Mouse (Mus musculus) ovary, adult 2 months (tissue): ENCODE measurements around the gene Olfr1022. TPM values are rescaled to one million over a fixed set of nuclear protein-coding genes. Genes with fewer than 3 reads are reported as not detected.

Experiments
- polyA plus RNA-seq: library from polyadenylated mRNA; depleted of rRNA; stranded (reverse); fragments of >200 nt; gene quantifications from 2 replicates; pipeline ENCODE4 v1.2.3, GENCODE M21; 2012; rRNA removed

Olfr1022 gene
- polyA plus RNA-seq, result not detected in 2 replicates

DNA sequence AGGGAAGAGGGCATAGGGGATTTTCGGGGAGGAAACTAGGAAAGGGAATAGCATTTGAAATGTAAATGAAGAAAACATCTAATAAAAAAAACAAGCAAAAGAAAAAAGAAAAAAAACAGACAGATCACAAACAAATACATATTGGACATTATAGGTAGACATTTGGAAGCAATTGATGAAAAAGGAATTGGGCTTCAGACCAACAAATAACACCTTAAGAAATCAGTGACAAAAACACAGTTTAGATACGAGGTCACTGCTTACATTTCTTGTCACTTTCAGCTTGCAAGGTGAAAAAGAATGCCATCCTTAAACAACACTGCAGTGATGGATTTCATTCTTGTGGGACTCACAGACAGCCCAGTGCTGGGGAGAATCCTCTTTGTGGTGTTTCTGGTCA lies at the start of gene Olfr1022:
Gene Olfr1022, plus strand, starts transcription at position 301 of the 400 bp plus-strand sequence.

DNA sequence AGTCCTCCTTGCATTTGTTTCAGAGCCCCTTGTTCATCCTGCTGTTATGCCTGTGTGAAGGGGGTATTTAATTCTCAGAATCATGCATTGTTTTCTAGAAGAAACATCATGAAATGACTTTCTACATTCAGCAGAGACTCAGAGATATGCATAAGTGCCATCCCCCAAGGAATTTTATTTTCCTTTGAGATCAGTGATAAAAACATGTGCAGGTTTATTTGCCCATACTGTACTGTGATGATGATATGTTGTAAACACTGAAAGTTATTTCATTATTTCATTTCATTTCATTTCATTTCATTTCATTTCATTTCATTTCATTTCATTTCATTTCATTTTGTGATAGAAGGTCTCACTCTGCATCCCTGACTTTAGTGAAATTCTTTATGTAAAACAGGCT lies 23.0 kb upstream of the Olfr1022 start, which contains the start of gene Olfr1019:
Gene Olfr1019, minus strand, starts transcription at position 101 of the 400 bp plus-strand sequence.

DNA sequence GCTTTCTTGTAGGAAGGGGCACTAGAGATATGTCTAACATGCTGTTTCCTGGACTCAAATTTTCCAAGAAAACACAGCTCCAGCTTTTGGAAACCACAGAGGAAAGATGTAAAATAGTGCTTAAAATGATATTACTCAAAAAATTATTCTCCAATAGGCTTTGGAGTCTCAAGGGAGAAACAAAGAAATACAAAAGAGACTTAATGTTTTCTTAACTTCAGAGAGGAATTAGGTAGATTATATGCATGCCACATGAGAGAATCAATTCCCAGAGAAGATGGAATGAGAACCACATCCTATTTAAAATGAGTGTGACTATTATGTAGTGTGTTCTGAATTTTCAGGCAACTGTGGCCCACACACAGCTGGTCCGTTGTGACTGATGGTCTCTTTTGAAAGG lies 21.7 kb upstream of the Olfr1022 start, which contains the start of gene Olfr1020:
Gene Olfr1020, plus strand, starts transcription at position 301 of the 400 bp plus-strand sequence.

DNA sequence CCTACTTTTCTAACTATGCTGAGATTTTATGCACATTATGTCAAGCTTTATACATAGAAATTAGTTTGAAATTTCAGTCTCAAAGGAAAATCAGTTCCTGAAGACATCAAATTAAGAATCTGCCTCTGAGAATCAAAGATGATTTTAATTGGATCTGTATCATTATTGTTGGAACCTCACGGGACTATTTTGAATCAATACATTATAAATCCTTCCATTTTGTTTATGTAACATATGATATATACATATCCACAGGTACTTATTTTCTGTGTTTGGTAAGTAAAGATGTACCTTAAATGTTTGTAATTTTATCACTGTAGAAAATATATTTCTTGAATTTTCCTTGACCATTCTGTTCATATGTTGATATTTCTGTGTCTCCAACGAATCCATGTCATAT lies 16.9 kb downstream of the Olfr1022 start, which contains the start of gene Olfr1023:
Gene Olfr1023, plus strand, starts transcription at position 301 of the 400 bp plus-strand sequence.

DNA sequence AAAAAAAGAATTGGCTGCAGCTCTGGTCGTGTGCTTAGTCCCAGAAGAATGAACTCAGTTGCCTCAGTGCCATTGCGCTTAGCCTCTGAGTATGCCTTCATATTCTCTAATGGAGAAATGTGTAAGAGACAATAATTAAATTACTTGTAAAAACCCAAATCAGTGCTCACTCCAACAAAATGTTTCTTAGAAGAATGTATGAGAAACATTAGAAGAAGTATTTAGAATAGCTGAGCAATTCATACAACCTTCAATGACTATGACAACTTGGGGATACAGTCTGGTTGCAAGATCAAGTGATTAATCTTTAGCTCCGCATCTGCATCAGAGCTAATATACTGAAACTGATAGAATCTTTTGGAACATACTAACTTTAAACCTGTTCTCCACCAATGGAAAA lies 36.6 kb downstream of the Olfr1022 start, which contains the start of gene Olfr1024:
Gene Olfr1024, minus strand, starts transcription at position 101 of the 400 bp plus-strand sequence.

DNA sequence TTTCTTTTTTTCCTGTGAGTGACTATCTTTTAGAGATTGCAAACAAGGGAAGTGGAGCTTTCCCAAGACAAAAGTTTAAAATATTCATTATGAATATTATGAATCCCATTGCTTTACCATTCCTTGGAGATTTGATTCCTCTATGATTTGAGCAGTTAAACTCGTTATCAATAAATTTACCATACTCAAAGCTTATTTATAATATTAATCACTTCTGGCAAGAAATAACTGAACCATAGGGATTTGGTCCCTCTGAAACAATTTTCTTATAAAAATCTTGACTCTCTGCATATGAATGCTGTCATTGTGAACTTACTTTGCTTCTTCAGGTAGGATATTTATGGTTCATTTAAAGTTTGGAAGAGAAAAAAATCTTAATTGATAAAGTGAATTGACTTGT lies 46.5 kb downstream of the Olfr1022 start, which contains the start of gene Olfr1025-ps1:
Gene Olfr1025-ps1, plus strand, starts transcription at position 301 of the 400 bp plus-strand sequence.

Other genes with a start within 250 kb of the Olfr1022 start
- gene Olfr1002, start 217.9 kb upstream of the Olfr1022 start, polyA plus RNA-seq, result not detected in 2 replicates
- not detected in 2 replicates for gene Olfr154, start 204.1 kb upstream of the Olfr1022 start, polyA plus RNA-seq
- not detected in 2 replicates for gene Olfr1006, start 189.8 kb upstream of the Olfr1022 start, polyA plus RNA-seq
- gene Olfr1008, start 179.2 kb upstream of the Olfr1022 start, polyA plus RNA-seq, result not detected in 2 replicates
- gene Olfr1009, start 153.2 kb upstream of the Olfr1022 start, polyA plus RNA-seq, result not detected in 2 replicates
- not detected in 2 replicates for gene Olfr1012, start 105.8 kb upstream of the Olfr1022 start, polyA plus RNA-seq
- gene Olfr1013, start 101.5 kb upstream of the Olfr1022 start, polyA plus RNA-seq, result not detected in 2 replicates
- gene Olfr1014, start 95.9 kb upstream of the Olfr1022 start, polyA plus RNA-seq, result not detected in 2 replicates
- not detected in 2 replicates for gene Olfr1015, start 86.6 kb upstream of the Olfr1022 start, polyA plus RNA-seq
- not detected in 2 replicates for gene Olfr1016, start 66.0 kb upstream of the Olfr1022 start, polyA plus RNA-seq
- not detected in 2 replicates for gene Olfr1018, start 50.1 kb upstream of the Olfr1022 start, polyA plus RNA-seq
- not detected in 2 replicates for gene Olfr1019, start 23.1 kb upstream of the Olfr1022 start, polyA plus RNA-seq
- not detected in 2 replicates for gene Olfr1020, start 21.6 kb upstream of the Olfr1022 start, polyA plus RNA-seq
- gene Olfr1023, start 17.0 kb downstream of the Olfr1022 start, polyA plus RNA-seq, result not detected in 2 replicates
- gene Olfr1024, start 36.5 kb downstream of the Olfr1022 start, polyA plus RNA-seq, result not detected in 2 replicates
- not detected in 2 replicates for gene Olfr1025-ps1, start 46.6 kb downstream of the Olfr1022 start, polyA plus RNA-seq
- not detected in 2 replicates for gene Olfr1026, start 53.0 kb downstream of the Olfr1022 start, polyA plus RNA-seq
- gene Olfr1028, start 81.8 kb downstream of the Olfr1022 start, polyA plus RNA-seq, result not detected in 2 replicates
- 0.29 and 0.58 TPM in 2 replicates for gene Olfr1029, start 105.3 kb downstream of the Olfr1022 start, polyA plus RNA-seq
- gene Olfr1030, start 110.7 kb downstream of the Olfr1022 start, polyA plus RNA-seq, result 0.03 and 0.05 TPM in 2 replicates
- not detected in 2 replicates for gene Olfr1031, start 121.7 kb downstream of the Olfr1022 start, polyA plus RNA-seq
- gene Olfr1032, start 136.9 kb downstream of the Olfr1022 start, polyA plus RNA-seq, result not detected in 2 replicates
- gene Olfr1033, start 152.0 kb downstream of the Olfr1022 start, polyA plus RNA-seq, result 1.4 and 1.5 TPM in 2 replicates
- 0.37 and 0.41 TPM in 2 replicates for gene Olfr1034, start 177.3 kb downstream of the Olfr1022 start, polyA plus RNA-seq
- not detected in 2 replicates for gene Olfr1036, start 205.4 kb downstream of the Olfr1022 start, polyA plus RNA-seq
- not detected in 2 replicates for gene Olfr1037, start 218.8 kb downstream of the Olfr1022 start, polyA plus RNA-seq